11 mouse cellular contexts compared by ENCODE assay signal in genomic region chr10:80048396-80048795, GRCm38 (mm10). TPM values are rescaled to one million over a fixed set of nuclear protein-coding genes. Genes with fewer than 3 reads are reported as not detected.
A peak's percentile ranks its signal among the peaks of the same experiment; 100 is the strongest.
DNase-seq lines count a peak whose midpoint lies in the region; ATAC-seq lines count a peak whose summit lies in the region.
"Had no signal": no experiment of that assay in that cellular context is flagged by ENCODE, and none has a peak within 500 bp of the region (broad histone marks: within the 10 kb centered on the region; RNA-seq: fewer than 3 reads in every experiment).

No protein-coding gene starts in this region.

- H3K9me3 ChIP-seq in lung, embryonic 15.5 days, result no peaks in the 10 kb centered on the region
- H3K9me3 ChIP-seq in embryonic facial prominence, embryonic 11.5 days (replicated peaks; ENCODE audit: control insufficient read depth, low read length), result no peaks in the 10 kb centered on the region
- no peaks in the 10 kb centered on the region for H3K9me3 ChIP-seq in hindbrain, embryonic 13.5 days
- H3K9me3 ChIP-seq in neural tube, embryonic 13.5 days, result no peaks in the 10 kb centered on the region

- no peaks in the 10 kb centered on the region for H3K27me3 ChIP-seq in lung, embryonic 15.5 days
- no peaks in the 10 kb centered on the region for H3K27me3 ChIP-seq in embryonic facial prominence, embryonic 11.5 days (ENCODE audit: control insufficient read depth, insufficient read depth, low read length)
- H3K27me3 ChIP-seq in hindbrain, embryonic 13.5 days, result 0 out of 2 replicates have a peak, but pooled peaks cover 5% of the 10 kb centered on the region
- H3K27me3 ChIP-seq in neural tube, embryonic 13.5 days, result no peaks in the 10 kb centered on the region
- H3K27me3 ChIP-seq: Patski had no signal

- ATAC-seq in lung, embryonic 15.5 days (ENCODE audit: borderline replicate concordance, extremely low read depth, low FRiP score, low TSS enrichment), result no peak
- ATAC-seq in embryonic facial prominence, embryonic 11.5 days (replicated peaks; ENCODE audit: insufficient number of reproducible peaks, low FRiP score, low TSS enrichment, low read depth), result no peak
- no peak for ATAC-seq in hindbrain, embryonic 13.5 days (ENCODE audit: low FRiP score)
- ATAC-seq in neural tube, embryonic 13.5 days (ENCODE audit: low read depth), result no peak
- ATAC-seq in inflammation-experienced regulatory T-cells, adult 6 months, result no peak
- ATAC-seq: Patski had no signal

- H3K4me1 ChIP-seq in lung, embryonic 15.5 days, result peaks cover 31% of the 10 kb centered on the region
- H3K4me1 ChIP-seq in embryonic facial prominence, embryonic 11.5 days (ENCODE audit: control insufficient read depth, insufficient read depth, low read length), result 0 out of 2 replicates have a peak, but pooled peaks cover 3% of the 10 kb centered on the region
- H3K4me1 ChIP-seq in hindbrain, embryonic 13.5 days (replicated peaks), result peaks cover 24% of the 10 kb centered on the region
- peaks cover 22% of the 10 kb centered on the region; the same call in 1 of the 2 replicates for H3K4me1 ChIP-seq in neural tube, embryonic 13.5 days (replicated peaks)

- H3K36me3 ChIP-seq in lung, embryonic 15.5 days, result no peaks in the 10 kb centered on the region
- H3K36me3 ChIP-seq in embryonic facial prominence, embryonic 11.5 days (replicated peaks; ENCODE audit: control insufficient read depth, insufficient read depth, low read depth, low read length), result no peaks in the 10 kb centered on the region
- H3K36me3 ChIP-seq in hindbrain, embryonic 13.5 days, result no peaks in the 10 kb centered on the region
- H3K36me3 ChIP-seq in neural tube, embryonic 13.5 days, result no peaks in the 10 kb centered on the region

- H3K4me2 ChIP-seq in lung, embryonic 15.5 days, result no peak overlapping the region
- H3K4me2 ChIP-seq in embryonic facial prominence, embryonic 11.5 days (ENCODE audit: low read depth, low read length), result no peak overlapping the region
- H3K4me2 ChIP-seq in hindbrain, embryonic 13.5 days, result no peak overlapping the region
- no peak overlapping the region for H3K4me2 ChIP-seq in neural tube, embryonic 13.5 days

- 26% methylated on average over 5 of the region's 5 CpGs for WGBS in lung, embryonic 15.5 days
- 10% methylated on average over 5 of the region's 5 CpGs for WGBS in embryonic facial prominence, embryonic 11.5 days
- 8% methylated on average over 5 of the region's 5 CpGs for WGBS in hindbrain, embryonic 13.5 days
- 7% methylated on average over 5 of the region's 5 CpGs for WGBS in neural tube, embryonic 13.5 days

- DNase-seq in lung, postnatal 10 days, result no peak
- DNase-seq in embryonic facial prominence, embryonic 11.5 days (ENCODE audit: low spot score), result no peak
- DNase-seq in right cerebral cortex, adult 2 months (ENCODE audit: low spot score in 2 of 2), result no peak
- DNase-seq in heart, adult 8-10 months (ENCODE audit: low spot score), result no peak
- DNase-seq: cerebellum, adult 11 months had no signal

- no peak overlapping the region for H3K4me3 ChIP-seq in lung, embryonic 15.5 days
- no peak overlapping the region for H3K4me3 ChIP-seq in embryonic facial prominence, embryonic 11.5 days (ENCODE audit: low read depth, low read length)
- H3K4me3 ChIP-seq in hindbrain, embryonic 13.5 days, result no peak overlapping the region
- no peak overlapping the region for H3K4me3 ChIP-seq in neural tube, embryonic 13.5 days
- H3K4me3 ChIP-seq: myocyte had no signal

- peak overlapping the region; percentile 58 for H3K27ac ChIP-seq in lung, embryonic 15.5 days
- H3K27ac ChIP-seq in embryonic facial prominence, embryonic 11.5 days (replicated peaks; ENCODE audit: low read depth, low read length), result 0 out of 2 replicates have a peak overlapping the region, but pooled peaks have one; percentile 9
- H3K27ac ChIP-seq in hindbrain, embryonic 13.5 days, result peak overlapping the region; percentile 60; the same call in 1 of the 2 replicates
- peak overlapping the region; percentile 42; the same call in 1 of the 2 replicates for H3K27ac ChIP-seq in neural tube, embryonic 13.5 days (replicated peaks)

- H3K9ac ChIP-seq in lung, embryonic 15.5 days, result no peak overlapping the region
- no peak overlapping the region for H3K9ac ChIP-seq in embryonic facial prominence, embryonic 11.5 days (replicated peaks; ENCODE audit: low read length)
- H3K9ac ChIP-seq in hindbrain, embryonic 13.5 days, result no peak overlapping the region
- H3K9ac ChIP-seq in neural tube, embryonic 13.5 days, result no peak overlapping the region

RNA-seq across cellular contexts. Expression of gene Gpx4, which starts 1.4 kb away (rescaled TPM):
- 523 and 535 TPM in 2 replicates for polyA plus RNA-seq in lung, embryonic 15.5 days (2015; fragmentation: Nextera tagmentation; extraction: Ambion mirVana)
- 515 and 565 TPM in 2 replicates for polyA plus RNA-seq in embryonic facial prominence, embryonic 11.5 days (2014; fragmentation: Nextera tagmentation; extraction: Ambion mirVana)
- polyA plus RNA-seq in hindbrain, embryonic 13.5 days (2015; fragmentation: Nextera tagmentation; extraction: Ambion mirVana), result 509 and 531 TPM in 2 replicates
- polyA plus RNA-seq in neural tube, embryonic 13.5 days (2015; fragmentation: Nextera tagmentation; extraction: Ambion mirVana), result 505 and 556 TPM in 2 replicates
- 100 to 1,000 TPM; 346 to 445 (median 381) TPM for polyA plus RNA-seq in inflammation-experienced regulatory T-cells, adult 6 months (2017; shearing (Covaris generic))
- total RNA-seq in heart, adult 8-10 months (2022), result 1,000 to 10,000 TPM; 1,048 to 1,125 (median 1,067) TPM

RNA-seq across cellular contexts. Expression of gene Polr2e, which starts 8.8 kb away (rescaled TPM):
- 223 and 225 TPM in 2 replicates for polyA plus RNA-seq in lung, embryonic 15.5 days (2015; fragmentation: Nextera tagmentation; extraction: Ambion mirVana)
- 266 and 287 TPM in 2 replicates for polyA plus RNA-seq in embryonic facial prominence, embryonic 11.5 days (2014; fragmentation: Nextera tagmentation; extraction: Ambion mirVana)
- 150 and 154 TPM in 2 replicates for polyA plus RNA-seq in hindbrain, embryonic 13.5 days (2015; fragmentation: Nextera tagmentation; extraction: Ambion mirVana)
- polyA plus RNA-seq in neural tube, embryonic 13.5 days (2015; fragmentation: Nextera tagmentation; extraction: Ambion mirVana), result 141 and 153 TPM in 2 replicates
- polyA plus RNA-seq in inflammation-experienced regulatory T-cells, adult 6 months (2017; shearing (Covaris generic)), result 100 to 1,000 TPM; 137 to 227 (median 211) TPM
- total RNA-seq in heart, adult 8-10 months (2022), result 100 to 1,000 TPM in 2 of 4 experiments, 10 to 100 TPM in 2; 91.7 to 106 (median 100) TPM

RNA-seq across cellular contexts. Expression of gene Arhgap45, which starts 31.9 kb away (rescaled TPM):
- 16.8 and 19.8 TPM in 2 replicates for polyA plus RNA-seq in lung, embryonic 15.5 days (2015; fragmentation: Nextera tagmentation; extraction: Ambion mirVana)
- 5.2 and 6.7 TPM in 2 replicates for polyA plus RNA-seq in embryonic facial prominence, embryonic 11.5 days (2014; fragmentation: Nextera tagmentation; extraction: Ambion mirVana)
- polyA plus RNA-seq in hindbrain, embryonic 13.5 days (2015; fragmentation: Nextera tagmentation; extraction: Ambion mirVana), result 2.5 and 2.8 TPM in 2 replicates
- polyA plus RNA-seq in neural tube, embryonic 13.5 days (2015; fragmentation: Nextera tagmentation; extraction: Ambion mirVana), result 2.4 and 2.9 TPM in 2 replicates
- polyA plus RNA-seq in inflammation-experienced regulatory T-cells, adult 6 months (2017; shearing (Covaris generic)), result 100 to 1,000 TPM; 242 to 254 (median 251) TPM
- total RNA-seq in heart, adult 8-10 months (2022), result 1 to 10 TPM; 2.9 to 5.1 (median 3.4) TPM

RNA-seq across cellular contexts. Expression of gene Abca7, which starts 52.1 kb away (rescaled TPM):
- polyA plus RNA-seq in lung, embryonic 15.5 days (2015; fragmentation: Nextera tagmentation; extraction: Ambion mirVana), result 3.5 and 4.3 TPM in 2 replicates
- 0.98 and 1.3 TPM in 2 replicates for polyA plus RNA-seq in embryonic facial prominence, embryonic 11.5 days (2014; fragmentation: Nextera tagmentation; extraction: Ambion mirVana)
- polyA plus RNA-seq in hindbrain, embryonic 13.5 days (2015; fragmentation: Nextera tagmentation; extraction: Ambion mirVana), result 5.2 and 6.1 TPM in 2 replicates
- 7.7 and 8.1 TPM in 2 replicates for polyA plus RNA-seq in neural tube, embryonic 13.5 days (2015; fragmentation: Nextera tagmentation; extraction: Ambion mirVana)
- polyA plus RNA-seq in inflammation-experienced regulatory T-cells, adult 6 months (2017; shearing (Covaris generic)), result 10 to 100 TPM; 10.7 to 14.2 (median 13.3) TPM
- 1 to 10 TPM; 7.5 to 8.5 (median 8.0) TPM for total RNA-seq in heart, adult 8-10 months (2022)

RNA-seq across cellular contexts. Expression of gene Sbno2, which starts 57.0 kb away (rescaled TPM):
- 15.5 and 16.6 TPM in 2 replicates for polyA plus RNA-seq in lung, embryonic 15.5 days (2015; fragmentation: Nextera tagmentation; extraction: Ambion mirVana)
- polyA plus RNA-seq in embryonic facial prominence, embryonic 11.5 days (2014; fragmentation: Nextera tagmentation; extraction: Ambion mirVana), result 5.6 and 6.6 TPM in 2 replicates
- 13.6 and 14.4 TPM in 2 replicates for polyA plus RNA-seq in hindbrain, embryonic 13.5 days (2015; fragmentation: Nextera tagmentation; extraction: Ambion mirVana)
- 12.9 and 13.0 TPM in 2 replicates for polyA plus RNA-seq in neural tube, embryonic 13.5 days (2015; fragmentation: Nextera tagmentation; extraction: Ambion mirVana)
- polyA plus RNA-seq in inflammation-experienced regulatory T-cells, adult 6 months (2017; shearing (Covaris generic)), result 10 to 100 TPM; 30.4 to 39.1 (median 32.6) TPM
- total RNA-seq in heart, adult 8-10 months (2022), result 10 to 100 TPM in 3 of 4 experiments, 1 to 10 TPM in 1; 9.5 to 12.0 (median 11.1) TPM

Comparison
In these comparisons a context has a peak if more than half of its experiments do, and no peak if none do; other contexts are left out.
1. H3K27ac ChIP-seq: peak in every context shown above with its lines; median percentile 60 in hindbrain, embryonic 13.5 days; 58 in lung, embryonic 15.5 days; 42 in neural tube, embryonic 13.5 days; 9 in embryonic facial prominence, embryonic 11.5 days.
2. RNA of gene Arhgap45, which starts 31.9 kb away (polyA plus RNA-seq): 242 to 254 TPM in inflammation-experienced regulatory T-cells, adult 6 months; 16.8 to 19.8 TPM in lung, embryonic 15.5 days, 5.2 to 6.7 TPM in embryonic facial prominence, embryonic 11.5 days, 2.5 to 2.8 TPM in hindbrain, embryonic 13.5 days and 2.4 to 2.9 TPM in neural tube, embryonic 13.5 days; every median in the first group is over 10 times any median in the second.